Comparison of ENCODE assay signal across 22 mouse cellular contexts in the genomic region with DNA sequence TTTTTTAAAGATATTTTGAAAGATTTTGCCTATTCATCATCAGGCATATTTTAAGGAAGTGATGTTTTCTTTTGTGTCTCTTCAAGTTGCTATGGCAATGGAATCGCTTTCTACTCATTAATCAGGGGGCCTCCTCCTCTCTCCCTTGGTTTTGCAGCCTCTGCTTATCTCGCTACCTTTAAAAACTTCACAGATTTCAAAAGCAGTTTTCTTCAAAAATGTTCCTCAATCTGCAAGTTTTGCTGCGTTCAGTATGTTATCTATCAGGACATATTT.
DNase-seq lines count a peak whose midpoint lies in the region; ATAC-seq and TF ChIP-seq lines count a peak whose summit lies in the region.
"Had no signal": no experiment of that assay in that cellular context is flagged by ENCODE, and none has a peak within 500 bp of the region (broad histone marks: within the 10 kb centered on the region; RNA-seq: fewer than 3 reads in every experiment).

No protein-coding gene starts in this region.

- ATAC-seq in forebrain, embryonic 16.5 days, result peak; percentile 35; the same call in 1 of the 2 replicates
- ATAC-seq in forebrain, embryonic 14.5 days, result no peak
- no peak for ATAC-seq in kidney, embryonic 16.5 days (ENCODE audit: low FRiP score, low TSS enrichment)
- no peak for ATAC-seq in lung, postnatal 0 days
- ATAC-seq: CD4-positive, CD25-positive, alpha-beta regulatory T cell, adult 4 months; midbrain, embryonic 15.5 days had no signal

- TF ChIP-seq POLR2A in kidney, adult 2 months (IDR thresholded peaks at IDR 0.05; ENCODE audit: low read depth, low read length), result no peak

- no peak overlapping the region for H3K9ac ChIP-seq in forebrain, embryonic 16.5 days (replicated peaks; ENCODE audit: low read depth, low read length)
- no peak overlapping the region for H3K9ac ChIP-seq in forebrain, embryonic 14.5 days (ENCODE audit: low read length)
- H3K9ac ChIP-seq in kidney, embryonic 16.5 days (replicated peaks; ENCODE audit: low read length), result no peak overlapping the region
- H3K9ac ChIP-seq in lung, postnatal 0 days (replicated peaks; ENCODE audit: low read depth), result no peak overlapping the region
- H3K9ac ChIP-seq: hindbrain, embryonic 15.5 days; limb, embryonic 15.5 days; liver, embryonic 14.5 days; midbrain, embryonic 15.5 days; neural tube, embryonic 12.5 days had no signal

- no peaks in the 10 kb centered on the region for H3K27me3 ChIP-seq in forebrain, embryonic 16.5 days (replicated peaks; ENCODE audit: control insufficient read depth, insufficient read depth, low read length)
- H3K27me3 ChIP-seq in forebrain, embryonic 14.5 days (replicated peaks; ENCODE audit: control insufficient read depth, insufficient read depth, low read length), result no peaks in the 10 kb centered on the region
- H3K27me3 ChIP-seq in kidney, embryonic 16.5 days (ENCODE audit: insufficient read depth, low read length), result no peaks in the 10 kb centered on the region
- no peaks in the 10 kb centered on the region for H3K27me3 ChIP-seq in kidney, adult 2 months (replicated peaks; ENCODE audit: control insufficient read depth, insufficient read depth, low read length)
- H3K27me3 ChIP-seq in lung, postnatal 0 days (replicated peaks; ENCODE audit: insufficient read depth, low read length), result no peaks in the 10 kb centered on the region
- H3K27me3 ChIP-seq: hindbrain, embryonic 15.5 days; limb, embryonic 15.5 days; midbrain, embryonic 15.5 days; neural tube, embryonic 12.5 days had no signal

- H3K4me1 ChIP-seq in forebrain, embryonic 16.5 days (replicated peaks; ENCODE audit: control insufficient read depth, insufficient read depth, low read length), result peaks cover 20% of the 10 kb centered on the region
- H3K4me1 ChIP-seq in forebrain, embryonic 14.5 days (ENCODE audit: control insufficient read depth, insufficient read depth, low read length), result peaks cover 22% of the 10 kb centered on the region
- peaks cover 12% of the 10 kb centered on the region for H3K4me1 ChIP-seq in kidney, embryonic 16.5 days (ENCODE audit: insufficient read depth, low read length)
- H3K4me1 ChIP-seq in kidney, adult 2 months (ENCODE audit: control insufficient read depth, insufficient read depth, low read length), result no peaks in the 10 kb centered on the region
- H3K4me1 ChIP-seq in lung, postnatal 0 days (ENCODE audit: insufficient read depth, low read depth, low read length), result no peaks in the 10 kb centered on the region
- H3K4me1 ChIP-seq: limb, embryonic 15.5 days had no signal

- 34% methylated on average over 3 of the region's 3 CpGs for WGBS in forebrain, embryonic 16.5 days
- WGBS in forebrain, embryonic 14.5 days, result 34% methylated on average over 3 of the region's 3 CpGs
- 30% methylated on average over 3 of the region's 3 CpGs for WGBS in kidney, embryonic 16.5 days
- 44% methylated on average over 3 of the region's 3 CpGs for WGBS in kidney, adult 2 months
- WGBS in lung, postnatal 0 days, result 18% methylated on average over 3 of the region's 3 CpGs

- H3K27ac ChIP-seq in forebrain, embryonic 16.5 days (ENCODE audit: low read length), result no peak overlapping the region
- H3K27ac ChIP-seq in forebrain, embryonic 14.5 days (ENCODE audit: low read depth, low read length), result no peak overlapping the region
- H3K27ac ChIP-seq in kidney, embryonic 16.5 days (ENCODE audit: low read length), result no peak overlapping the region
- H3K27ac ChIP-seq in kidney, adult 2 months (ENCODE audit: insufficient read depth, low read depth, low read length), result no peak overlapping the region
- H3K27ac ChIP-seq in lung, postnatal 0 days (ENCODE audit: low read length), result no peak overlapping the region
- H3K27ac ChIP-seq: heart, embryonic 10.5 days; hindbrain, embryonic 15.5 days; limb, embryonic 15.5 days; liver, embryonic 14.5 days; midbrain, embryonic 15.5 days; neural tube, embryonic 12.5 days had no signal

- no peak overlapping the region for H3K4me2 ChIP-seq in forebrain, embryonic 16.5 days (ENCODE audit: low read length)
- H3K4me2 ChIP-seq in forebrain, embryonic 14.5 days (ENCODE audit: low read length), result no peak overlapping the region
- H3K4me2 ChIP-seq in kidney, embryonic 16.5 days (replicated peaks; ENCODE audit: low read depth, low read length), result peak overlapping the region; percentile 31
- no peak overlapping the region; the same call in 1 of the 2 replicates for H3K4me2 ChIP-seq in lung, postnatal 0 days (replicated peaks; ENCODE audit: low read depth, low read length)
- H3K4me2 ChIP-seq: hindbrain, embryonic 15.5 days; limb, embryonic 15.5 days; midbrain, embryonic 15.5 days; neural tube, embryonic 12.5 days had no signal

- no peak for TF ChIP-seq EP300 in lung, postnatal 0 days (IDR thresholded peaks at IDR 0.05)

- no peak for DNase-seq in forebrain, embryonic 14.5 days (ENCODE audit: low spot score)
- no peak for DNase-seq in kidney, adult 2 months
- peak; percentile 46 for DNase-seq in lung, postnatal 0 days (ENCODE audit: low spot score)
- DNase-seq in lung, postnatal 4 days, result no peak
- DNase-seq in cerebellum, adult 9-10 months, result no peak
- no peak for DNase-seq in cerebellum, adult 11 months
- DNase-seq: adrenal gland, postnatal 14 days; cerebellum, postnatal 25 days; kidney, adult 11 months; left cerebral cortex, postnatal 4 days; lung, postnatal 36 days; right cerebral cortex, postnatal 14 days; thymus, postnatal 25 days had no signal

- no peak for TF ChIP-seq CTCF in kidney, adult 2 months (conservative IDR thresholded peaks at IDR 0.05; ENCODE audit: insufficient read depth, insufficient read length, low read depth, low read length)
- TF ChIP-seq CTCF in lung, postnatal 0 days (IDR thresholded peaks at IDR 0.05), result no peak

- H3K4me3 ChIP-seq in forebrain, embryonic 16.5 days (replicated peaks; ENCODE audit: low read length), result no peak overlapping the region
- no peak overlapping the region for H3K4me3 ChIP-seq in forebrain, embryonic 14.5 days (ENCODE audit: low read depth, low read length)
- H3K4me3 ChIP-seq in kidney, embryonic 16.5 days (ENCODE audit: low read length), result no peak overlapping the region
- H3K4me3 ChIP-seq in kidney, adult 2 months (ENCODE audit: insufficient read depth, low read depth, low read length), result no peak overlapping the region
- no peak overlapping the region for H3K4me3 ChIP-seq in lung, postnatal 0 days (ENCODE audit: low read depth, low read length)
- H3K4me3 ChIP-seq: heart, embryonic 10.5 days; hindbrain, embryonic 15.5 days; limb, embryonic 15.5 days; midbrain, embryonic 15.5 days; neural tube, embryonic 12.5 days had no signal

- H3K36me3 ChIP-seq in forebrain, embryonic 16.5 days (ENCODE audit: control insufficient read depth, insufficient read depth), result no peaks in the 10 kb centered on the region
- no peaks in the 10 kb centered on the region for H3K36me3 ChIP-seq in forebrain, embryonic 14.5 days (ENCODE audit: control insufficient read depth, insufficient read depth, low read length)
- H3K36me3 ChIP-seq in kidney, embryonic 16.5 days (ENCODE audit: insufficient read depth, low read length), result no peaks in the 10 kb centered on the region
- no peaks in the 10 kb centered on the region for H3K36me3 ChIP-seq in kidney, adult 2 months (ENCODE audit: control insufficient read depth, insufficient read depth, low read length)
- H3K36me3 ChIP-seq in lung, postnatal 0 days (ENCODE audit: insufficient read depth, low read length), result no peaks in the 10 kb centered on the region
- H3K36me3 ChIP-seq: heart, embryonic 10.5 days; hindbrain, embryonic 15.5 days; limb, embryonic 15.5 days; midbrain, embryonic 15.5 days; neural tube, embryonic 12.5 days had no signal

- no peaks in the 10 kb centered on the region for H3K9me3 ChIP-seq in forebrain, embryonic 16.5 days (ENCODE audit: control insufficient read depth, low read length)
- no peaks in the 10 kb centered on the region for H3K9me3 ChIP-seq in forebrain, embryonic 14.5 days (replicated peaks; ENCODE audit: control insufficient read depth, low read length)
- no peaks in the 10 kb centered on the region for H3K9me3 ChIP-seq in kidney, embryonic 16.5 days (ENCODE audit: low read length)
- no peaks in the 10 kb centered on the region for H3K9me3 ChIP-seq in lung, postnatal 0 days (ENCODE audit: low read length)
- H3K9me3 ChIP-seq: heart, embryonic 10.5 days; hindbrain, embryonic 15.5 days; limb, embryonic 15.5 days; midbrain, embryonic 15.5 days; neural tube, embryonic 12.5 days had no signal
